Comparison of ENCODE assay signal across 8 mouse cellular contexts in the genomic region with DNA sequence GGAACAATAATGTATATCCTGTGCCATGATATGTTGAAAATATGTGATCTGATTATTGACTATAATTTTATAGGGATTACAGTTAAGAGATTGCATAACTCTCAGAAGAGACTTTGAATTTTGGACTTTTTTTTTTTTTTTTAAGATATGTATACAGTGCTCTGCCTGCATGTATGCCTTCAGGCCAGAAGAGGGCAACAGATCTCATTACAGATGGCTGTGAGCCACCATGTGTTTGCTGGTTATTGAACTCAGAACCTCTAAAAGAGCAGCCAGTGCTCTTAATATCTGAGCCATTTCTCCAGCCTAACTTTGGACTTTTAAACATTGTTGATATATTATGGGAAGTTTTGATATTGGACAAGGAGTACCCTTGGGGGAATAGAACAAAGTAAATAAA. TPM values are rescaled to one million over a fixed set of nuclear protein-coding genes. Genes with fewer than 3 reads are reported as not detected.
DNase-seq lines count a peak whose midpoint lies in the region; ATAC-seq lines count a peak whose summit lies in the region.

No protein-coding gene starts in this region.

- peak; percentile 20 for DNase-seq in hindbrain, embryonic 11.5 days (ENCODE audit: low spot score)
- peak; percentile 22 for DNase-seq in urinary bladder, postnatal 14 days (ENCODE audit: low spot score)
- no peak for DNase-seq in urinary bladder, adult 2 months (ENCODE audit: low spot score)
- DNase-seq in lung, postnatal 36 days, result peak; percentile 70
- no peak for DNase-seq in cerebellum, postnatal 36 days

- H3K4me1 ChIP-seq in hindbrain, embryonic 11.5 days (replicated peaks; ENCODE audit: control insufficient read depth, insufficient read depth, low read length), result no peaks in the 10 kb centered on the region
- no peaks in the 10 kb centered on the region for H3K4me1 ChIP-seq in hindbrain, embryonic 13.5 days (replicated peaks)
- no peaks in the 10 kb centered on the region for H3K4me1 ChIP-seq in forebrain, embryonic 12.5 days

- H3K36me3 ChIP-seq in hindbrain, embryonic 11.5 days (ENCODE audit: control insufficient read depth, insufficient read depth, low read length), result 0 out of 2 replicates have a peak, but pooled peaks cover 5% of the 10 kb centered on the region
- peaks cover 19% of the 10 kb centered on the region for H3K36me3 ChIP-seq in hindbrain, embryonic 13.5 days
- H3K36me3 ChIP-seq in forebrain, embryonic 12.5 days (replicated peaks), result peaks cover 21% of the 10 kb centered on the region

- H3K27ac ChIP-seq in hindbrain, embryonic 11.5 days (ENCODE audit: low read depth, low read length), result no peak overlapping the region
- H3K27ac ChIP-seq in hindbrain, embryonic 13.5 days, result no peak overlapping the region
- no peak overlapping the region for H3K27ac ChIP-seq in forebrain, embryonic 12.5 days

- H3K4me2 ChIP-seq in hindbrain, embryonic 11.5 days (replicated peaks; ENCODE audit: low read depth, low read length), result no peak overlapping the region
- no peak overlapping the region for H3K4me2 ChIP-seq in hindbrain, embryonic 13.5 days
- H3K4me2 ChIP-seq in forebrain, embryonic 12.5 days, result no peak overlapping the region

- no peaks in the 10 kb centered on the region for H3K9me3 ChIP-seq in hindbrain, embryonic 11.5 days (ENCODE audit: control insufficient read depth, low read length)
- no peaks in the 10 kb centered on the region; the same call in 1 of the 2 replicates for H3K9me3 ChIP-seq in hindbrain, embryonic 13.5 days
- H3K9me3 ChIP-seq in forebrain, embryonic 12.5 days, result no peaks in the 10 kb centered on the region

- ATAC-seq in hindbrain, embryonic 11.5 days (ENCODE audit: low FRiP score), result no peak
- ATAC-seq in hindbrain, embryonic 13.5 days (ENCODE audit: low FRiP score), result no peak
- ATAC-seq in erythroid progenitor cell, adult 5-6 weeks (replicated peaks; ENCODE audit: low FRiP score, poor library complexity, severe bottlenecking), result 0 out of 2 replicates have a peak, but pooled peaks have one; percentile 54
- ATAC-seq in forebrain, embryonic 12.5 days (ENCODE audit: low FRiP score), result no peak

- H3K27me3 ChIP-seq in hindbrain, embryonic 11.5 days (ENCODE audit: control insufficient read depth, insufficient read depth, low read length), result no peaks in the 10 kb centered on the region
- no peaks in the 10 kb centered on the region for H3K27me3 ChIP-seq in hindbrain, embryonic 13.5 days
- H3K27me3 ChIP-seq in forebrain, embryonic 12.5 days, result no peaks in the 10 kb centered on the region

- no peak overlapping the region for H3K9ac ChIP-seq in hindbrain, embryonic 11.5 days (ENCODE audit: low read depth, low read length)
- H3K9ac ChIP-seq in hindbrain, embryonic 13.5 days, result no peak overlapping the region
- H3K9ac ChIP-seq in forebrain, embryonic 12.5 days, result no peak overlapping the region

- no peak overlapping the region for H3K4me3 ChIP-seq in hindbrain, embryonic 11.5 days (ENCODE audit: low read depth, low read length)
- no peak overlapping the region for H3K4me3 ChIP-seq in hindbrain, embryonic 13.5 days
- no peak overlapping the region for H3K4me3 ChIP-seq in forebrain, embryonic 12.5 days (replicated peaks)

RNA-seq across cellular contexts. Expression of a gene that starts 12.1 kb away (rescaled TPM):
- polyA plus RNA-seq in hindbrain, embryonic 11.5 days (2014; fragmentation: Nextera tagmentation; extraction: Ambion mirVana), result 174 and 194 TPM in 2 replicates
- 169 and 179 TPM in 2 replicates for polyA plus RNA-seq in hindbrain, embryonic 13.5 days (2015; fragmentation: Nextera tagmentation; extraction: Ambion mirVana)
- 92.0 and 94.3 TPM in 2 replicates for polyA plus RNA-seq in urinary bladder, adult 2 months (2012; rRNA removed)
- 89.0 and 125 TPM in 2 replicates for total RNA-seq in erythroid progenitor cell, adult 5-6 weeks (2015; ENCODE audit: low replicate concordance)
- total RNA-seq in erythroid progenitor cell, adult 5-6 weeks (2017; ENCODE audit: low replicate concordance), result 85.3 and 118 TPM in 2 replicates
- 164 and 168 TPM in 2 replicates for polyA plus RNA-seq in forebrain, embryonic 12.5 days (2016; fragmentation: Nextera tagmentation; extraction: Ambion mirVana)

RNA-seq across cellular contexts. Expression of a gene that starts 12.3 kb away (rescaled TPM):
- polyA plus RNA-seq in hindbrain, embryonic 11.5 days (2014; fragmentation: Nextera tagmentation; extraction: Ambion mirVana), result 125 and 127 TPM in 2 replicates
- 70.5 and 77.0 TPM in 2 replicates for polyA plus RNA-seq in hindbrain, embryonic 13.5 days (2015; fragmentation: Nextera tagmentation; extraction: Ambion mirVana)
- 25.1 and 31.3 TPM in 2 replicates for polyA plus RNA-seq in urinary bladder, adult 2 months (2012; rRNA removed)
- total RNA-seq in erythroid progenitor cell, adult 5-6 weeks (2015; ENCODE audit: low replicate concordance), result 132 and 186 TPM in 2 replicates
- 128 and 184 TPM in 2 replicates for total RNA-seq in erythroid progenitor cell, adult 5-6 weeks (2017; ENCODE audit: low replicate concordance)
- polyA plus RNA-seq in forebrain, embryonic 12.5 days (2016; fragmentation: Nextera tagmentation; extraction: Ambion mirVana), result 112 and 115 TPM in 2 replicates

Comparison
In these comparisons a context has a peak if more than half of its experiments do, and no peak if none do; other contexts are left out.
1. DNase-seq: peak in hindbrain, embryonic 11.5 days (single experiment), urinary bladder, postnatal 14 days (single experiment) and lung, postnatal 36 days (single experiment); none in urinary bladder, adult 2 months (single experiment) and cerebellum, postnatal 36 days (0 of 2).